Mouse (Mus musculus) right cerebral cortex, adult 18-20 months (tissue): ENCODE measurements around the gene Stox2.
A peak's percentile ranks its signal among the peaks of the same experiment; 100 is the strongest.

ENCODE experiments used
- DNase-seq: peaks from one replicate; pipeline ENCODE4 v3.0.0; 2022; ENCODE audit warnings: mixed read lengths

The Stox2 gene

DNA sequence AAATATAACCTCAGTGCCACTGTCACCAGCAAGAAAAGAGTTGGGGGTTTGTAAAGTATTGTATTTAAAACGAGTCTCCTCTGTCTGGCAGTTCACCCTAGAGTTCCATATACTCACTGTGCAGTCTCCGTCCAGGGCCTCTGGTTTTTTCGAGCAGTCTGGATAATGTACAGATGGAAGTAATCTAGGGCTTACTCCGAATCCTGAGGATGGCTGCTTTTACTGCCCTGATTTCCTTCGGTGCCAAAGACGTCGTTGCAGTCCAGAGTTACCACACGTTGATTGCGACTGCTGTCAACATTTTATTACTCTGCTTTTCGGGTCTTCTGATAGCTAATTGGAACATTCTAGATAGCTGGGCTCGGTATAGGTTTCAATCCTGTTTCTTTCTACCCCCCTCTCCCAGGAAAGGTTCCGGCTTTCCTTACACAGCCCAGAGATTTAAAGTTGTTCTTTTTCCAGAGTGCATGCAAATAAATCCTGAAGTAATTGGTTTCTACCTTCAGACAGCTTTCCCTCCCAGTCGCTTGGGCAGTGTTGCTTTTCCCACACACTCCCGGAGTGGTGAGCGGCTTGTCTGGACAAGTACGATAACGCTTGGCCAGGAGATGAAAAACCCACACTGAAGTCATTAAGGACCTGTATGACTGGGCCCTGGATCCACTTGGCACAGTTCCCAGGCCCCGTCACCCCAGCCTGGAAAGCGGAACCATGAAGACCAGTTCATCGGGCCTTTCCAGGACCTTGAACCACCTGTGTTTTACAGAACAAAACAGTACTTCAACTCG is 94.1 kb downstream of the Stox2 start:
- DNase-seq, result no peak

DNA sequence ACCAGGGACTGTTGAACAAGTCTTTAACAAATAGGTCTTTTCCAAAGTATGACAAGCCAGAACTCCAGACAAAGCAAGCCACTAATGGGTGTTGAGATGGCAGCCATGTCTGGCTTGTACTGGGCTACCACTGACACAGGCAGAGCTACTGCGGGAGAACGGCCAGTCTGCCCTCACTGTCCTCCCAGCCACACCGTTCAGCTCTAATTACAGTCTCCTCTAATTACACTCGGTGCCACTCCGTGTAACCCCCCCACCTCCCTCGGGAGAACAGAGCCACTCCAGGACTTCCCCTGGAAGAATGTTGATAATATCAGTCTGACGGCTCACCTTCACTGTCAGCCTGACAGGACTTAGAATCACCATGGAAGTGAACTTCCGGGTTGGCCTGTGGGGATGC is 97.1 kb downstream of the Stox2 start:
- no peak for DNase-seq

DNA sequence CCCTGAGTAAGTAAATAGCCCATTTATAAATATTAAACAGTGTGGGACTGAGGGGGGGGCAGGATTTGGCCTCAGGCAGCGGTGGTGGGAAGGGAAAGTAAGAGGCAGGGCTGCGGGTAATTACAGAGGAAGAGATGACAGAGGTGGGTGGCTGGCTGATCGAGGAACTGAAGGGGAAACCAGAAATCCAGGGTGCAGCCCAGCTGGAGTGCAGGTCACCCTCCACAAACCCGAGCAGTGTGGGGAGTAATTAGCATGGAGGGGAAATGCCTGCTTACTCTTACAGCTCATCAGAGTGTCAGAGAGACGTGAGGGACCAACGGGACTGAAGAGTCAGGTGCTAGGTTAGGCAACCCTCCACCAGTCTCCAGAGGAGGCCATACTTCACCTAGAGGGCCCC is 98.4 kb downstream of the Stox2 start:
- DNase-seq, result no peak

DNA sequence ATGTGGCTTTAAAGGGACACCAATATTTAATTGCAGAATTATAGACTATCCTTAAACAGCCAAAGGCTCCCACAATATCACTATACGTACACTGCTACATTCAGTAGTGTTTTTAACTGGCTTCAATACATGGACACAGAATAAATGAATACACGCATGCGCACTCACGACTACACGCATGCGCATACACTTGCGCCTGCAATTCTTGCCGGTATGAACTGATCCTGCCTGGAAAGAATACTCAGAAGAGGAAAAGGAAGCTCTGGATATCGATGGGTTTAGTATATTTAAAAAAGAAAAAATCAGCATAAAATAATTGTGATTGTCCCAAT is 100.4 kb downstream of the Stox2 start:
- DNase-seq, result peak; percentile 91

DNA sequence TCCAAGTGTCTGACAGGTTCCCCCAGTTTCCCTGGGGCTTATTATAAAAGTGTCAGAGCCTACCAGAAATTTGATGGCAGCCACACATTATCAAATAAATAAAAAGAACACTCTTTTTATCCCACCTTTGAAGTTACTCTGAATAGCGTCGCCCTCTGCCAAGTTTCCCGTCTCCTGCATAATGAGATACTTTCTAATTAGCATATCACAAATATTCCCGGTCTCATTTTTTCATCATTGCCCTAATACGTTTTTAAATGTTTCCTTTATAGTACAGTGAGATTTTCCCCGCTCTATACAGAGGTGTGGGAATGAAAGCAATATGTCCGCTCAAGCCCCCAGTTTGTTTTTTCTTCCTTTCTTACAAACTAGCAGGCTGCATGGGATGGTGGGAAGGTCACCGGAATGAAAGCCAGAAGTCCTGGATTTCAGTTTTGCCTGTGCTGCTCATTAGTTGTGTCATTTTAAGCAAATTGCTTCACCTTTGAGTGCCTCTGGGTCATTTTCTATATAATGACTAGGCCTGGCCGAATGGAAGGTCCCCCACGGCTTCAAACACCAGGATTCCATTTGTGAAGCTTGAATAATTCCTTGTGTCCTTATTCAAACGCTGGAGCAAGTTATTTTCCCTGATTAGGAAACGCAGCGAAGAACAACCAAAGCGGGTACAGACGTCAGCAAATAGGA is 100.9 kb downstream of the Stox2 start:
- DNase-seq, result peak; percentile 18

DNA sequence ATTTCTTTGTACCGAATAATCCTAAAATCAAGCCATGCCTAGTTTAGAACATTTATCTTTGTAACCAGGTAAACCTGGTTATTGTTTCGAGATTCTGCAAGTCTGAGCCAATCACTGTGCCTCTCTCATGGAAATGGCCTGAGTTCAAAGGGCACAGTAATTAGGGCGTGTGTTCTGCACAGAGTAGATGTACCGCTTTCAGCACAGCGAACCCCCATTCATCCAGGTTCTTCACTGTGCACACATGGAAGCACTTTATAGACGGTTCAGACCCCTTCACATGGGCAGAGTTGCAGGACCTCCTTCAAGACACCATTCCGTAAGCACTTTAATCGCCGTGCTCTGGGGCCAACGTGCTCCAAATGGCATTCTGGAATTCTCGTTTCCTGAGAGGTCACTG is 104.7 kb downstream of the Stox2 start:
- DNase-seq, result no peak

DNA sequence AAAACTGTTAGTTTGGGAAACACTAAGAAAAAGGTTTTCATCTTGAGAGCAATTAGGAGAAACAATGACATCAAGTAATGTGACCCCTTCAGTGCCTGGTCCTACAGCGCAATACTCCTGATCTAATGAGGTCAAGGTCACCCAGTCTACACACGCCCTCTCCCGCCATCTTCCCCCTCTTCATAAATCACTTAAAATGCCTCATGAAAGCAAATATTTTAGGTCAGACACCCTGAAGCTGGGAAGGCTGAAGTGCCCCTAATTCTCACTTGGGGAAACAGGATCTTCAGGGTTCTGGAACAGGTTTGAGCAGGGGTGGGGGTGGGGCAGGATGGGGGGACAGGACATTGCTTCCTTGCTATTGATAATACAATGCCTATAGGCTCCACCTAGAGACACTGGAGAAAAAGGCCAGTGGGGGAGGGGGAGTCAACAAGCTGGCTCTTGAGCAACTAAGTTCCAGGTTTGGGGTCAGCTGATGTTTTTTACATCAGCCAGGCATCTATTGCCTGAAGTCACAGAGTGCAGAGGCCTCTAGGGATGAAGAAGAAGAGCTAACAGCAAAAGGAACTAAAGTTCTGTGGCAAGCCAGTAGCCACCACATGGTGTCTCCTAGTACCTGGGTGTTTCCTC is 107.4 kb downstream of the Stox2 start:
- no peak for DNase-seq

DNA sequence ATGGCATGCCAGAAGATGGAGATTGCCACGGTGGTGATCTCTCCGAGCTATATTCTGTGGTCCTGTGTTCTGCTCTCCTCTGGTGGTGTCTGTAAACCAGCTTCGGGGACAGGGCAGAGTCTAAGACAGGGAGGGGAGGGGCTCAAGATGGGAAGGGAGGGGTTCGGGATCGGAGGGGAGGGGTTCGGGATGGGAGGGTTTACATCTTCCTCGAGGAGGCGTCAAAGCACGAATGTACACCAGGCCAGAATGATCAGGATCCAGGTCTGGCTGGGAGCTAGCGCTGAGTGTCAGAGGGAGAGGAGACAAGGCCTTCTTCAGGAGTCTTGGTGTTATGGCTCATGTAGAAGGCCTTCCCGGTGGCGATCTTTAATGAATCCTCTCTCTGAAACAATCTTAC is 109.7 kb downstream of the Stox2 start:
- DNase-seq, result no peak

DNA sequence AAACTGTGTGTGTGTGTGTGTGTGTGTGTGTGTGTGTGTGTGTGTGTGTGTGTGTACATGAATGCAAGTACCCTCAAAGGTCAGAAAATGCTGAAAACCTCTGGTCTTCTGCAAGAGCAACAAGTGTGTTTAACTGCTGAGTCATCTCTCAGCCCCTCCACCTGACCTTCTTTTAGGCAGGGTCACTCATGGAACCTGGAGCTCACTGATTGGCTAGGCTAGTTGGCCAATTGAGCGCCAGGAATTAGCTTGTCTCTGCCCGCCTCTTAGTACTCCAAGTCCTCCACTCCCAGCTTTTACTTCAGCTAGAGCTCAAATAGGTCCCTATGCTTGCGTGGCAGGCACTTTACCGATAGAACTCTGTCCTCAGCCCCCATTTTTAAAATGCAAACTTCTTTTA is 110.2 kb downstream of the Stox2 start:
- DNase-seq, result no peak

DNA sequence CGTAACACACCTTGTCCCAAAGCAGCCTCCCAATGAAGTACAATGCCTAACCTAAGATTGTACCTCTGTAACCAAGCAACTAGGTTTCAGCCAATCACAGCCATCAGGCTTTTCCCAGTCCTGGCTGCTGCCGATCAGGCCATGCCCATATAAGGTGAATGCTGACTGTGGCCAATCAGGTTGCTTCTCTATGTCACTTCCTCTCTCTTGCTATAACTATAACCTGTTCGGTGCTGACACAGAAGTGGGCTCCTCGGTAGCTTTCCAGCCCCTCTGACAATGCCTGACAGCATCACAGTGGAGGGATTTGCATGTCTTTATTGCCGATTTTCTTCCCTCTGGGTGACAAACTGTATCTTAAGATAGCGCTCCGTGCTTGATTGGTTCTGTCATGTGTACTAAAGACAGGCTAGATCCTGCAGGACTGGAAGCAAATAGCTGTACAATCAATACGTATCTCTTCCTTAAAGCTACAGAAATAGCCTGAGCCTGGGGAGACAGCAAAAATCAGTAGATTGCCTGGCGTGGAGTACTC is 111.9 kb downstream of the Stox2 start:
- peak; percentile 91 for DNase-seq

DNA sequence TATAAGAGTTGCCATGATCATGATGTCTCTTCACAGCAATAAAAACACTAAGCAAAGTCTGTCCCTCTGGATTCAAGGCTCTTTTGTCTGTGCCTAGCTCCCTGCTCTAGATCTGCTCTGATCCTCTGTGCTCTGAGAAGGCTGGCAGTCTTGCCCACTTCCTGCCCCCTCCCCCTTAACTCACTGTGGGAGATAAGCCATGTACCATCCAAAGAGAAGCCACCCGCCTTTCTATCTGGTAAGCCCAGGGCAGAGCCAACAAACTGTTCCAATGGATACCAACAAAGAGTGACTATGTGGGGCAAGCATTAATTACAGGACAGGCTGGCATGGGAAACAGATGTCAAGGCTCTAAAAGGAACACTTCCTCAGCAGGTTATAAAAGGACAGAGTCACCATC is 113.2 kb downstream of the Stox2 start:
- no peak for DNase-seq

DNA sequence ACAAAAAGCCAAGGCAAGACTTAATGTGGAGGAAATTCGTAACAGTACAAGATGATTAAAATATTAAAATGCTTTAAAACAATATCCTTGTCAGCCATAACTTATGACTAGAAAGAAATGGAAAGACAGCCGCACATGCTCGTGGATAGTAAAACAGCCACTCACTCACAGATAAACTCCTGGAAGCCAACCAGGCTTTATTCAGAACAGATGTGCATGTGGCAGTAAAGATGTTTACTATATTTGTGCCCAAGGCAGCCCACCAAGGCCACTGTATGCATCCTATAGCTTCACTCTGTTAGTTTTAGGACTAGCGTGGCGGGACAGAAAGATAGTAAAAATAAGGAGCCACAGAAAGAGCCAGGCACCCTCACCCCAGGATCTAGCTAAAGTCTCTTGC is 115.2 kb downstream of the Stox2 start:
- no peak for DNase-seq

DNA sequence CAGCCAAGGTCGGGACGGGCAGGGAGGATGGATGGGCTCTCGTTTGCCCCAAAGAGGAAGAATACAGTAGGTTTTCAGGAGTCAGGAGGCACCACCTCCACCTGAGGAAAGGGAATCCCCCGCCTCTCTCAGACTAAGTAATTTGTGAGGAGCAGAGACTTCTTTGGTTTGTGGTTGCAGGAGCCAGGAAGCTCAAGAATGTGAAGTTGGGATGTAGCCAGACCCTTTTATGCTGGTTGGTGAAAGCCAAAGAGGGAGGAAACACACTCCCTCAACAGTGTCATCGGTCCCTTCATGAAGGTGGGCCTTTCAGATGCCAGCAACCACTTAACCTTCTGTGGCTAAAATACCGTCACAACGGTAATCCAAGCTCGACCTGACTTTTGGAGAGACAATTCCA is 119.8 kb downstream of the Stox2 start:
- no peak for DNase-seq

DNA sequence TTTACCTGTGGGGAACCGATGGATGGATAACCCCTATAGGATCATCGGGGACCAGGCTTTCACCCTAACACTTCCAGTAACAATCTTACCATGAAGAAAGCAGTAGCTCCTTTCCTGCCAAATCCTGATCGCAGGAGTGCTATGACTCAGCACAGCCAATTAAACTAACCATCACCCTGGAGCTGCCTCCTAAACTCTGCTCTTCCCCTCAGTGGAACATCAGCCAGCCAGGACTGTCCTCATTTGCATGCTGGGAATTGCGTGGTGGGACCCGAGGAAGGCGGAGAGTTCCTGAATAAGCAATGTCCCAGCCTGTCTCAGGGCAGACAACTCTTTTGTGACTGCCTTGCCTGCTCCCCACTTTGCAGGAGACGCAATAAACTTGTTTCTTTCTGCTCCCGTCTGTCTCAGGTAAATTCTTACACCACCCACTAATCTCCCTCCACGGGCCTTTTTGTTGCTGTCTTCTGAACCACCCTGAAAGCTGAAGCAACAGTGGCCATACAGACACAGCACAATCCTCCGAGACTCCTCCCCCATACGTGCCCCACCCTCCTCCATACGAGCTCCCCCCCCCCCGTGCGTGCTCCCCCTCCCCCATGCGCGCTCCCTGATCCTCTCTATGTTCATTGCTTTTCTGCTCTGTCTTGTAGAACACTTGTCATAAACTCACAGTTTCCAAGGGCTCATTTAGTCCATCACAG is 121.9 kb downstream of the Stox2 start:
- peak; percentile 53 for DNase-seq

DNA sequence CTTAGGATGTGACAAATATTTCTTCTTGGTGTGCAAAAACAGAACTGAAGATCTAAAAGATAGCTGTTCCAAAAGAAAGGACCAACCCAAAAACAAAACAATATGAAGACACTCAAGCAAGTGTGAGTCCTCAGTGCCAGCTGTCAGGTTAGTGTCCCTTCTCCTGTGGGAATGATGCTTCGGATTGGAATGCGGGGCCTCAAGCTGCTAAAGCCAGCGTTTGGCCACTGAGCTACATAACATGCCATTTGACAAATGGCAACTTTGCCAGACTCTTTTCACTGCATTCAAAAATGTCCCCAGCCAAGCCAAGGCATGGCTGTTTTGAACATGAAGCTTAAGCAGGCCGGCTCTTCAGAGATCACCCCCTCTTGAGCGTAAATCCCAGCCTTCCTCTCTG is 124.9 kb downstream of the Stox2 start:
- no peak for DNase-seq

DNA sequence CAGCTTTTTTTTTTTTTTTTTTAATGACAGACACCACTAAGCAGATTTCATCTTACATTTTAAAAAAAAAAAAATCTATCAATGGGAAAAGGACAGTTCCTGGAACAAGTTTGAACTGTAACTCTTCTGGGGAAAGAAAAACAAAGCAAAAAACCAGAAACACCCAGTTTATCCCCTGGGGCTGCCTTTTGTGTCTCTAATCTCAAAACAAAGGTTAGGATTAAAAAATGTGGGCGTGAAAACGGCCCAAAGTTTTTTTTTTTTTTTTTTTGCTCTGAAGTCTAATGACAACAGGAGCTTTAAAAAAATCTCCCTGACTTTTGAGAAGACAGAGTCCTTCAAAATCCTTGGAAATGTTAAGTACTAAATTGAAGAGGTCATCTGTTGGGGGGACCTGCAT is 125.5 kb downstream of the Stox2 start:
- no peak for DNase-seq

DNA sequence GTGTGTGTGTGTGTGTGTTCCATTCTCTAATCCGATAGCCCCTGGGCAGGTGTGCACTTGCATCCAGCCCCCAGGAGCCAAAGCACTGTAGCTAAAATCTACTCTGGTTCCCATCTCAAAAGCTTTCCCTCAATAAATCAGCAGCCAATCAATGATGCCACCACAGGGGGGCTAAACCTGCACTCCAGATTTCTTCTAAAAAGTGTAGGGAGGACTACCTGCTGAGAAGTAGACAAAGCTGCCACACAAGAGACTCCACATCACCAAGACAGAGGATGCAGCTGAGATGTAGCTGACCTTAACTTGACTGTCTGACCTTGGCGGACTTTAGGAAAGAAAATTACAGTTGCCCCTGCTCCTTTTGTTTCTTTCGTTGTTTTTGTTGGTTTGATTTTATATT is 127.7 kb downstream of the Stox2 start:
- DNase-seq, result no peak

DNA sequence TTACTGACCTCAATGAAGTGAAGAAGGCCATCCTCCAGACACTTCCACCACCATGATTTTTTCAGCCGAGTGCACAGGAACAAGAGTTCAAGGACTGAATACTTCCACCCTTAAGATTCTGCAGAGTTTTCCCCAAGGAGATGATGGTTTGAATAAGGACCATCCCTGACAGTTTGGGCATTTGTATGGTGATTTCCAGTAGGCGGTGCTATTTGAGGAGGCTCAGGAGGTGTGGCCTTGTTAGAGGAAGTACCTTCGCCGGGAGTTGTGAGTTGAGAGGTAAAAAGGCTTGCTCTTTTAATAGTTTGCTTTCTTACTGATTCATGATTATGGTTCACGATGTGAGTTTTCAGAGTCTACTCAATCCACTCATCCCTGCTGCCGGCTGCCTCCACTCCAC is 138.0 kb downstream of the Stox2 start:
- DNase-seq, result no peak

DNA sequence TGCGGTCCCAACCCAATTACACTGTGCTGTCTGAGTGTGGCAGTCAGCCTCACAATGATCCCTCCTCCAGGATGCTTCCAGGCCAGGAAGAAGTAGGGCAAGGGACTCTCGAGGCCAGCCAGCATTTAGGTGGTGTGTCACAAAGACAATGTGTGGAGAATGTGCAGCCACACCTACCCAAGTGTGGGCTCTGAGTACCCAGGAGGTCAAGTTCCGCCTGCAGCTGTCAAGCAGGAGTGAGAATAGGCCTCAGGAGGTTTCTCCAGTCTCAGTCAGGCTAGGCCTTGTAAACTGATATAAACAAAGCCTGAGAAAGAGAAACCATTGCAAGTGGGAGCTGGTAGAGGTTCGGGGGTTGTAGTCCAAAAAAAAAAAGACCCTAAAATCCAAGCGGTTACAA is 139.8 kb downstream of the Stox2 start:
- no peak for DNase-seq

DNA sequence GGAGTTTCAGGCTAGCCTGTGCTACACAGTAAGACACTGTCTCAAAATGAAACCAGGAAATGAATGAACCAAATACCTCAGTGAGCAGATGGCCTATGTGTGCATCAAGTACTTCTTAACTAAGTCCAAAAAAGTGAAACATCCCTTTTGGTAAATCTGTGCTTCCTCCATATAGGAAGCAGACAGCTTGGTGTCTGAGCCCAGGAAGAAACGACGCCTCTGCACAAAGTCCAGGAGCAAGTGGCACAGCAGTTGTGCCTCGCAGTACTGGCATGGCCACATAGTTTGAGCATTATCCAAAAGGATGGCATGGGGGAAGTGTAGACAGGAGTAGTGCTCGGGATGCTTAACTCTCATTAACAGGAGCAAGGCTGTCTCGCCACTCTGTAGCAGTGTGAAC is 140.3 kb downstream of the Stox2 start:
- no peak for DNase-seq

DNA sequence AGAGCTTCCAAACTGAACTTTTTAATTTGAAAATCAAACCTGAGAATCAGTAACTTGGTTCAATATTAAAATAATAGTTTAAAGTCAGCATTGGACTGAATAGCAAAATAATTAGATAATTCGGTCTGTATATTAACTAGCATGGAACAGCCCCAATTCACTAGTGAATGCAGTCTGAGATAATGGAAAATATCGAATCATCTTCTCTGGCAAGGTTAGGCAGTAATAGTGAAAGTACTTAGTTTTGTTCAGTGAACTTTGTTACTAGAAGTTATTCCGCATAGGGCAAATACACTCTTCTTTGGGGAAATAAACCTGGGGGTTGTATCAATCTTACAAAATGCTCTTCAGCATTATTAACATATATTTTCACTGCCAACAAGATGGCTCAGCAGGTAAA is 147.7 kb downstream of the Stox2 start:
- no peak for DNase-seq

DNA sequence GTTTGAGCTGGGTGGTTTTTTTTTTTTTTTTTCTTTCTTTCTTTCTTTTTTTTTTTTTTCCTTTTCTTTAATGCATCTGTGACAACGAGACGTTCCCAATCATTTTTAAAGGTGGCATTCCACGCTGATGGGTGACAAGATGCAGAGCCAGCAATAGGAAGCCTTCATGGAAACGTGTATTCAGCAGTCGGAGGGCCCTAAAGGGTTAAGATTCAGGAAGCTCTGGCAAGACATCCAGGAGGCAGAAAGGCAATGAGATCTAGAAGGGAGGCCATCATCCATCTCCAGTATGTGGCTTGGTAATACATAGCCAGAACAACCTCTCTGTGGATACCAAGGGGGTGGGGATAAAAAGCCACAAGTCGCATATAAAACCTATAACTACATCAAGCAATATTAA is 156.5 kb downstream of the Stox2 start:
- DNase-seq, result no peak

DNA sequence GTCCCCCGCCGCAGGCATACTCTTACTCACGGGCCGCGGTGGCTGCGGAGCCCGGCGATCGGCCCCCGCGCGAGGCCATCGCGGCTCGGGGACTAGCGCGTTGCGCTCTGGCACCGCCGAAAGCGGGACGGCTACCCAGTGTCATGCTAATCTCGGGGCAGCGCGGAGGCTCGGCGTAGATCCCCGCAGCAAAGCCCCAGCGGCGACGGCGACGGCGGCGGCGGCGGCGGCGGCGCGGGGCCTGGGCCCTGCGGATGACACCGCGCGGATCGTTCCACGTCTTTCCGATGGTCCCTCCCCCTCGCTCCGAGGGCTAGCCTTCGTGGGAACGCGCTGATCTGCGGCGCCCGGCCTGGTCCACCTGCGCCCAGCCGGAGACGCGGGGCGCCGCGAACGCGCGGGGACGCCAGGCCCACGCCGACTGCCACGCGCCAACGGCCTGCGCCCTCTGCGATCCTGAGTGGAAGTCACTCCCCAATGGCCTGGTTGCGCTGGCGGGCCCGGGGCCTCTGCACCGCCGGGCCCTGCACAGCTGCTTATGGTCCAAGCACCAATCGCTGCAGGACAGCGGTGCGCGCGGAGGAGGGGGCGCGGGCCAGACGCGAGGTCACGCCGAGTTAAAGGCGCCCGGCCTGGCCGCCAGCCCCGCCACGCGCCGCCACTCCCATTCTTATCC is 157.2 kb downstream of the Stox2 start:
- peak; percentile 75 for DNase-seq
